Mouse (Mus musculus) midbrain, embryonic 16.5 days (tissue): Measurements from ENCODE around the gene Eif4g3. TPM values are rescaled to one million over a fixed set of nuclear protein-coding genes. Genes with fewer than 3 reads are reported as not detected.

ENCODE experiments used
- ATAC-seq: fragments of 200-750 bp; cut with Nextera tagmentation; 2 replicates; pipeline ENCODE4 v1.8.0; 2017; ENCODE audit warnings: moderate TSS enrichment
- H3K27ac ChIP-seq: fragments of 300-500 bp; sonication (generic); 2 replicates; pipeline ENCODE4 v1.5.1; 2014; ENCODE audit warnings: mild to moderate bottlenecking, low read length, mixed read lengths
- H3K27me3 ChIP-seq: fragments of 300-500 bp; sonication (generic); 2 replicates; pipeline ENCODE4 v1.6.1; 2014; ENCODE audit warnings: low read depth, low read length, mixed read lengths; ENCODE audit not compliant: control insufficient read depth, insufficient read depth
- H3K36me3 ChIP-seq: fragments of 300-500 bp; sonication (generic); 2 replicates; pipeline ENCODE4 v1.6.1; 2014; ENCODE audit warnings: mild to moderate bottlenecking, low read length, moderate library complexity, mixed read lengths; ENCODE audit not compliant: control insufficient read depth, insufficient read depth
- H3K4me1 ChIP-seq: fragments of 300-500 bp; sonication (generic); 2 replicates; pipeline ENCODE4 v1.6.1; 2014; ENCODE audit warnings: mild to moderate bottlenecking, low read length, mixed read lengths; ENCODE audit not compliant: control insufficient read depth, insufficient read depth
- H3K4me2 ChIP-seq: fragments of 300-500 bp; sonication (generic); 2 replicates; pipeline ENCODE4 v1.6.1; 2014; ENCODE audit warnings: mild to moderate bottlenecking, low read length, mixed read lengths
- H3K4me3 ChIP-seq: fragments of 300-500 bp; sonication (generic); 2 replicates; pipeline ENCODE4 v1.5.1; 2014; ENCODE audit warnings: low read depth, mild to moderate bottlenecking, low read length, moderate library complexity, mixed read lengths
- H3K9ac ChIP-seq: fragments of 300-500 bp; sonication (generic); 2 replicates; pipeline ENCODE4 v1.6.1; 2014; ENCODE audit warnings: low read depth, low read length, mixed read lengths
- H3K9me3 ChIP-seq: fragments of 300-500 bp; sonication (generic); replicated peaks from 2 replicates; pipeline ENCODE4 v1.6.1; 2014; ENCODE audit warnings: mild to moderate bottlenecking, low read length, mixed read lengths; ENCODE audit not compliant: control insufficient read depth, poor library complexity, severe bottlenecking
- WGBS: fragments of 180-500 bp; shearing (Covaris S2); extraction: QIAGEN DNeasy Blood & Tissue Kit; methylation state at CpG from one replicate; pipeline ENCODE4 v1.1.7; 2014; 5-methylcytosine and 5-hydroxymethylcytosine counted together
- polyA plus RNA-seq: library from polyadenylated mRNA; unstranded; fragments of >200 nt; fragmentation: Nextera tagmentation; extraction: Ambion mirVana; gene quantifications from 2 replicates; pipeline ENCODE4 v1.2.1, GENCODE M21; 2015

Eif4g3 gene
- polyA plus RNA-seq, 1 experiment from 2014 or later, result 48.7 TPM

- Histone ChIP-seq H3K4me3 (no peak overlapping the region), H3K4me1 (no peaks in the 10 kb centered on the region), H3K27ac (no peak overlapping the region), H3K27me3 (no peaks in the 10 kb centered on the region), H3K9me3 (no peaks in the 10 kb centered on the region), H3K4me2 (no peak overlapping the region), H3K9ac (no peak overlapping the region), H3K36me3 (peaks cover 35% of the 10 kb centered on the region)
- WGBS, result 95% methylated on average over 4 of the region's 4 CpGs
- ATAC-seq, result no peak
These were observed 179.9 kb downstream of the Eif4g3 start for GRCm38 (mm10) chr4:138172686-138173085.

DNA sequence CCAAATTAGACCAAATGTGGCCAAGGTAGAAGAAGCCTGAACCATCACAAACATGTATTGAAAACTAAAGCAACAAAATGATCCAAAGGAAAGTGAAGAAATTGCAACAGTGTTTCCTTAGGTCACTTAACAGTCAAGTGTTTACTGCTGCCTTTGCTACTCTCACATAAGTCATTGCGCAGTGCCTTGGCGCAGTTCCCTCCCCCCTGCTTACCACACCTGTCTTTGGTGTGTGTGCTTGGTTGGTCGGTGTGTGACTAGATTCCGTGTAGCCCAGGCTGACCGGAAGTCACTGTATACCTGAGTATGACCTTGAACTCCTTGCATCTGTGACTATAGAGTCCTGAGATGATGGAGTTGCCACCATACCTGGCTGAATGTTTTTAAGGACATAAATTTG is 186.6 kb downstream of the Eif4g3 start:
- Histone ChIP-seq H3K27ac (no peak overlapping the region), H3K4me1 (no peaks in the 10 kb centered on the region), H3K27me3 (no peaks in the 10 kb centered on the region), H3K4me2 (no peak overlapping the region), H3K36me3 (peaks cover 52% of the 10 kb centered on the region), H3K4me3 (no peak overlapping the region), H3K9ac (no peak overlapping the region), H3K9me3 (no peaks in the 10 kb centered on the region)
- no peak for ATAC-seq
- 98% methylated on average over 5 of the region's 5 CpGs for WGBS

DNA sequence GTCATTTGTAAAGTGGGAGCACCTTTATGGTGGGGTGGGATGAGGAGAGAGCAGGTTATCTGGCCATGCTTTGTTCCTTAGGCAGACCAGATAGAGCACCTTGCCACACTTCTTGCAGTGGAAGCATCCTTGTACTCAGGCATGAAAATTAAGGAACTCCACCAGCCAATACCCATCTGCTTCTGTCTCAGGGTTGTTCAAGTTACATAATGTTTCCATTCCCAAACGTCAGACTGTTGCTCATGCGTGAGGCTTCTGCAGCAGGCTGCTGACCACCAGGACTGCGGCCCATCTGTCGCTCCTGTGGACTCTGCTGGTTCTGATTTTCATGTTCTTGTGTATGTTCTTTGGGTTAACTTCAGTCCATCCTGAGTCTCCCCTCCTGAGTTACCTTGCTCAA is 187.9 kb downstream of the Eif4g3 start:
- Histone ChIP-seq H3K4me1 (no peaks in the 10 kb centered on the region), H3K4me3 (no peak overlapping the region), H3K27me3 (no peaks in the 10 kb centered on the region), H3K9ac (no peak overlapping the region), H3K4me2 (no peak overlapping the region), H3K36me3 (peaks cover 58% of the 10 kb centered on the region), H3K27ac (no peak overlapping the region), H3K9me3 (no peaks in the 10 kb centered on the region)
- 96% methylated on average over 4 of the region's 4 CpGs for WGBS
- no peak for ATAC-seq

DNA sequence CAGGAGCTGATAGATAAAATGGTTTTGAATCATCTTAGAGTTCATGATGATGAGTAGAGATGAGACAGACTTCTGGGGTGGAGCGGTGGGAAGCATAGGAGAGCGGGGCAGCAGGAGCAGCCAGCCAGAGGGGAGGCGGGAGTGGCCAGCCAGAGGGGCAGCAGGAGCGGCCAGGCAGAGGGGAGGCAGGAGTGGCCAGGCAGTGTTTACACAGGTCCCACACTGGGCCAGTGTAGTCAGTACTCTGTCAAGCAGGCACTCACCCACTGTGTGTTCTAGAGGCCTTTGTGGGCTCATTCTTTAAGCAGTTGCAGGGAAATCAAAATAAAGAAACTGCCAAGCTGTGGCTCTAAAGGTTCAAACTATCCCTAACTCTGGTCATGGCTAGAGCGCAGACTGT is 191.2 kb downstream of the Eif4g3 start:
- Histone ChIP-seq H3K27me3 (no peaks in the 10 kb centered on the region), H3K27ac (no peak overlapping the region), H3K36me3 (peaks cover 53% of the 10 kb centered on the region), H3K4me3 (no peak overlapping the region), H3K9me3 (no peaks in the 10 kb centered on the region), H3K4me2 (no peak overlapping the region), H3K9ac (no peak overlapping the region), H3K4me1 (no peaks in the 10 kb centered on the region)
- 93% methylated on average over 5 of the region's 5 CpGs for WGBS
- no peak for ATAC-seq

DNA sequence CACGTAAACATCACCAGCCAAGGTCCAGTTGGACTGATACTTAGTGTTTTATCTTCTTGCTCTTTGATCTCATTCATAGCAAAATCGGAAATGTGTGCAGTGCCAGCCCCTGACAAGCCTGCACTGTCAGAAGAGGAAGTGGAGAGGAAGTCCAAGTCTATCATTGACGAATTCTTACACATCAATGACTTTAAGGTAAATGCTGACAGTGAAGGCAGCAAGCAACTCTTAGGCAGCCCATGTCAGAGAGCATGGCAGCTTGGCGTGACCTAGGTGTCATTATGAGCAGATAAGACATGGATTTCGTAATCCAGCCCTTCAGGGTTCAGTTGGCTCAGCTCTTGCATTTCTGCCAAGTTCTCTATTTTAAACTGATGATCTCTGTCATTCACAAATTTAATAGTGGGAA is 191.8 kb downstream of the Eif4g3 start:
- Histone ChIP-seq H3K9ac (no peak overlapping the region), H3K4me1 (no peaks in the 10 kb centered on the region), H3K4me2 (no peak overlapping the region), H3K4me3 (no peak overlapping the region), H3K27ac (no peak overlapping the region), H3K36me3 (peaks cover 50% of the 10 kb centered on the region), H3K27me3 (no peaks in the 10 kb centered on the region), H3K9me3 (no peaks in the 10 kb centered on the region)
- WGBS, result 89% methylated on average over 5 of the region's 5 CpGs
- no peak for ATAC-seq

- peaks cover 46% of the 10 kb centered on the region for H3K36me3 ChIP-seq
- no peak overlapping the region for H3K27ac ChIP-seq
- no peak overlapping the region for H3K9ac ChIP-seq
- H3K4me2 ChIP-seq, result no peak overlapping the region
- ATAC-seq, result no peak
- no peaks in the 10 kb centered on the region for H3K4me1 ChIP-seq
- 93% methylated on average over 7 of the region's 7 CpGs for WGBS
- no peak overlapping the region for H3K4me3 ChIP-seq
- no peaks in the 10 kb centered on the region for H3K9me3 ChIP-seq
- no peaks in the 10 kb centered on the region for H3K27me3 ChIP-seq
These were observed 193.1 kb downstream of the Eif4g3 start for GRCm38 (mm10) chr4:138185961-138186360.

- Histone ChIP-seq H3K4me2 (no peak overlapping the region), H3K36me3 (peaks cover 48% of the 10 kb centered on the region), H3K9ac (no peak overlapping the region), H3K9me3 (no peaks in the 10 kb centered on the region), H3K4me3 (no peak overlapping the region), H3K27me3 (no peaks in the 10 kb centered on the region), H3K4me1 (no peaks in the 10 kb centered on the region), H3K27ac (no peak overlapping the region)
- 93% methylated on average over 7 of the region's 7 CpGs for WGBS
- ATAC-seq, result no peak
These were observed 195.2 kb downstream of the Eif4g3 start for GRCm38 (mm10) chr4:138187995-138188394.

DNA sequence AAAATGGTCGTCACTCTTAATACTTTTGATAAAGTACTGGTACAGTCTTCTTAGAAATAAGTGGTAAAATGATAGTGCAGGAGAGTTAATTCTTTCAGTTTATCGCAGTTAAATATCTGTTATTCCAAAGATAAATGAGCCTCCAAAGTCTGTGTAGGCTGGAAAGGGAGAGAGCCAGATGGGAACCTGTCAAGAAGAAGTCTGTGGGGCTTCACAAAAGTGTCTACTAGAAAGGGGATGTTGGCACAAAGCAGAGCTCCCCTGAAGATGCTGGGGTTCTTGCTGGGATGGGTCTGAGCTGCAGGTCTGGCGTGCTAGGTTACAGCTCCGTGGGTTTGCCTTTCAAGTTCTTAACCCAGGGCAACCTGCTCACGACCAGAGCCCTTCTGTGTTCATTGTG is 199.7 kb downstream of the Eif4g3 start:
- Histone ChIP-seq H3K36me3 (peaks cover 52% of the 10 kb centered on the region), H3K9me3 (no peaks in the 10 kb centered on the region), H3K4me1 (no peaks in the 10 kb centered on the region), H3K9ac (no peak overlapping the region), H3K27me3 (no peaks in the 10 kb centered on the region), H3K4me2 (no peak overlapping the region), H3K4me3 (no peak overlapping the region), H3K27ac (no peak overlapping the region)
- ATAC-seq, result no peak
- 81% methylated on average over 5 of the region's 5 CpGs for WGBS

DNA sequence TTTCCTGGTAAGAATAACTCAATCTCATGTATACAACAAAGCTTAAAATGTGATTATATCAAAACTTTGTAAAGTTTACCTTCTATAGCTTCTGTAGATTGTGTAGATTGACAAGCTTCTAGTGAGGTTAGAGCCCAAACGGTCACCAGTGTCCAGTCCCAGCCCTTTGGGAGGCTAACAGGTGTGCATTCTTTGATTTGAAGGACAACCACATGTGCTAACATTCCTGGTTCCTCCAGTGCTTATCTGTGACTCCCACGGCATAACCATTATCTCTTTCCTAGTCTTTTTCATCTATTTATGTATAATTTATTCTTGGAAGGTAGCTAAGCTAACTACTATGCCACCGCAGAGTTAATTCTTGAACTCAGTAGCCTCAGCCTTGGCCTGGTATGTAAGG is 207.9 kb downstream of the Eif4g3 start:
- no peak for ATAC-seq
- H3K9me3 ChIP-seq, result no peaks in the 10 kb centered on the region
- no peak overlapping the region for H3K4me2 ChIP-seq
- no peak overlapping the region for H3K4me3 ChIP-seq
- H3K27ac ChIP-seq, result no peak overlapping the region
- peaks cover 47% of the 10 kb centered on the region for H3K36me3 ChIP-seq
- WGBS, result 97% methylated on average over 3 of the region's 3 CpGs
- H3K4me1 ChIP-seq, result no peaks in the 10 kb centered on the region
- no peaks in the 10 kb centered on the region for H3K27me3 ChIP-seq
- no peak overlapping the region for H3K9ac ChIP-seq

- WGBS, result 85% methylated on average over 9 of the region's 9 CpGs
- Histone ChIP-seq H3K4me3 (no peak overlapping the region), H3K27ac (no peak overlapping the region), H3K9ac (no peak overlapping the region), H3K4me2 (no peak overlapping the region), H3K36me3 (peaks cover 38% of the 10 kb centered on the region), H3K4me1 (no peaks in the 10 kb centered on the region), H3K27me3 (no peaks in the 10 kb centered on the region), H3K9me3 (no peaks in the 10 kb centered on the region)
- ATAC-seq, result no peak
These were observed 208.9 kb downstream of the Eif4g3 start for GRCm38 (mm10) chr4:138201696-138202095.
